Mouse (Mus musculus) olfactory bulb, adult 2 months (tissue): ENCODE data around the gene A430078G23Rik.

Experiments used
- CTCF ChIP-seq: fragments of 200-500 bp; IDR thresholded peaks from 2 replicates; pipeline ENCODE4 v1.5.1; 2012; ENCODE audit warnings: low read depth, mild to moderate bottlenecking, low read length, moderate library complexity; ENCODE audit not compliant: insufficient read depth
- POLR2A ChIP-seq: fragments of 200-500 bp; IDR thresholded peaks from 2 replicates; pipeline ENCODE4 v1.6.1; 2012; ENCODE audit warnings: mild to moderate bottlenecking, low read depth, low read length, moderate library complexity; ENCODE audit not compliant: insufficient read depth

DNA sequence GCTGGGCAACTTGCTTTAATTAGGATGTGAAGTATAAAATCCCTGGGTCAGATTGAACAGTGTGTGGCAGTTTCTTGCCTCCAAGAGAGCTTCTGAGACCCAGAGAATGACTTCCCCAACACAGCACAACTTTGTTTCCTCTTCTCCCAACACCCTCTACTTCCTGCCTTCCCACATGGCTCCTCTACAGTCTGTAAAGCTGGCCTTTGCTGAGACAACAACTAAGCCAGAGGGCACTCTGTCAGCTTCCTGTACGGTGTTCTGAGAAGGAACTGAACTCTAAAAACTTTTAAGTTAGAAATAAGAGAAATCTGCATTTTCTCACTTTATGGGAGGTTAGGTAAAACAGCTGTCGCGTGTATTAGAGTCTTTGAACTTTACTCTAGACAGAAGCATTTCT lies 39.4 kb upstream of the A430078G23Rik start:
- TF ChIP-seq CTCF, result no peak
- no peak for TF ChIP-seq POLR2A
